In genomic region chr9:95858027-95858570, GRCm38 (mm10) we compare ENCODE assay signal across 8 mouse cellular contexts. TPM values are rescaled to one million over a fixed set of nuclear protein-coding genes. Genes with fewer than 3 reads are reported as not detected.
DNase-seq lines count a peak whose midpoint lies in the region; ATAC-seq lines count a peak whose summit lies in the region.

No protein-coding gene starts in this region.

- H3K9ac ChIP-seq in heart, embryonic 12.5 days = peak overlapping the region; percentile 91
- peak overlapping the region; percentile 75 for H3K9ac ChIP-seq in forebrain, embryonic 11.5 days (ENCODE audit: low read length)
- peak overlapping the region; percentile 77 for H3K9ac ChIP-seq in kidney, embryonic 16.5 days (replicated peaks; ENCODE audit: low read length)

- no peak for DNase-seq in heart, adult 9 months (ENCODE audit: low spot score in 2 of 2)
- DNase-seq in adrenal gland, postnatal 10 days = peak; percentile 48
- peak; percentile 74 for DNase-seq in forebrain, embryonic 11.5 days (ENCODE audit: low spot score)
- peak; percentile 66 for DNase-seq in testis, postnatal 10 days (ENCODE audit: low spot score)
- DNase-seq in cerebellum, adult 11-12 months = no peak

- H3K9me3 ChIP-seq in heart, embryonic 12.5 days (replicated peaks) = no peaks in the 10 kb centered on the region
- H3K9me3 ChIP-seq in forebrain, embryonic 11.5 days (ENCODE audit: control insufficient read depth, low read length) = no peaks in the 10 kb centered on the region
- H3K9me3 ChIP-seq in kidney, embryonic 16.5 days (ENCODE audit: low read length) = no peaks in the 10 kb centered on the region

- no peaks in the 10 kb centered on the region; the same call in 1 of the 2 replicates for H3K27me3 ChIP-seq in heart, embryonic 12.5 days (replicated peaks)
- H3K27me3 ChIP-seq in forebrain, embryonic 11.5 days (ENCODE audit: control insufficient read depth, insufficient read depth, low read length) = no peaks in the 10 kb centered on the region
- H3K27me3 ChIP-seq in kidney, embryonic 16.5 days (ENCODE audit: insufficient read depth, low read length) = no peaks in the 10 kb centered on the region

- WGBS in heart, embryonic 12.5 days = under 1% methylated on average over 31 of the region's 31 CpGs
- WGBS in forebrain, embryonic 11.5 days = under 1% methylated on average over 31 of the region's 31 CpGs
- under 1% methylated on average over 31 of the region's 31 CpGs for WGBS in kidney, embryonic 16.5 days

- peak overlapping the region; percentile 74 for H3K27ac ChIP-seq in heart, embryonic 12.5 days (ENCODE audit: poor library complexity, severe bottlenecking)
- peak overlapping the region; percentile 58; the same call in 1 of the 2 replicates for H3K27ac ChIP-seq in forebrain, embryonic 11.5 days (ENCODE audit: low read depth, low read length)
- H3K27ac ChIP-seq in kidney, embryonic 16.5 days (ENCODE audit: low read length) = peak overlapping the region; percentile 79

- H3K36me3 ChIP-seq in heart, embryonic 12.5 days = peaks cover 5% of the 10 kb centered on the region; the same call in 1 of the 2 replicates
- H3K36me3 ChIP-seq in forebrain, embryonic 11.5 days (ENCODE audit: control insufficient read depth, insufficient read depth, low read length) = no peaks in the 10 kb centered on the region
- 0 out of 2 replicates have a peak, but pooled peaks cover 5% of the 10 kb centered on the region for H3K36me3 ChIP-seq in kidney, embryonic 16.5 days (ENCODE audit: insufficient read depth, low read length)

- H3K4me3 ChIP-seq in heart, embryonic 12.5 days = peak overlapping the region; percentile 93
- H3K4me3 ChIP-seq in forebrain, embryonic 11.5 days (ENCODE audit: low read depth, low read length) = peak overlapping the region; percentile 85
- peak overlapping the region; percentile 93 for H3K4me3 ChIP-seq in kidney, embryonic 16.5 days (ENCODE audit: low read length)

- peak; percentile 15; the same call in 1 of the 2 replicates for ATAC-seq in heart, embryonic 12.5 days (ENCODE audit: insufficient number of reproducible peaks, low FRiP score)
- ATAC-seq in forebrain, embryonic 11.5 days (replicated peaks; ENCODE audit: low FRiP score) = peak; percentile 43
- ATAC-seq in kidney, embryonic 16.5 days (ENCODE audit: low FRiP score, low TSS enrichment) = peak; percentile 13; the same call in 1 of the 2 replicates
- peak; percentile 67 for ATAC-seq in megakaryocyte progenitor cell, adult 5-6 weeks (replicated peaks; ENCODE audit: poor library complexity)

- H3K4me2 ChIP-seq in heart, embryonic 12.5 days = peak overlapping the region; percentile 93
- peak overlapping the region; percentile 86 for H3K4me2 ChIP-seq in forebrain, embryonic 11.5 days (ENCODE audit: low read depth, low read length, severe bottlenecking)
- H3K4me2 ChIP-seq in kidney, embryonic 16.5 days (replicated peaks; ENCODE audit: low read depth, low read length) = peak overlapping the region; percentile 93

- no peaks in the 10 kb centered on the region for H3K4me1 ChIP-seq in heart, embryonic 12.5 days (replicated peaks)
- no peaks in the 10 kb centered on the region for H3K4me1 ChIP-seq in forebrain, embryonic 11.5 days (replicated peaks; ENCODE audit: control insufficient read depth, insufficient read depth, low read length)
- H3K4me1 ChIP-seq in kidney, embryonic 16.5 days (ENCODE audit: insufficient read depth, low read length) = 0 out of 2 replicates have a peak, but pooled peaks cover 3% of the 10 kb centered on the region

RNA-seq across cellular contexts. Expression of gene Atr, which starts 0.7 kb away (rescaled TPM):
- polyA plus RNA-seq in heart, embryonic 12.5 days (2016; fragmentation: Nextera tagmentation; extraction: Ambion mirVana) = 15.7 and 17.2 TPM in 2 replicates
- total RNA-seq in adrenal gland, postnatal 10 days (2021) = 10 to 100 TPM; 11.8 to 19.2 TPM
- 22.1 and 30.3 TPM in 2 replicates for polyA plus RNA-seq in forebrain, embryonic 11.5 days (2014; fragmentation: Nextera tagmentation; extraction: Ambion mirVana)
- 12.9 and 15.2 TPM in 2 replicates for polyA plus RNA-seq in kidney, embryonic 16.5 days (2015; fragmentation: Nextera tagmentation; extraction: Ambion mirVana)
- total RNA-seq in megakaryocyte progenitor cell, adult 5-6 weeks (2015) = 30.8 and 45.1 TPM in 2 replicates
- total RNA-seq in megakaryocyte progenitor cell, adult 5-6 weeks (2017) = 34.3 and 56.1 TPM in 2 replicates

RNA-seq across cellular contexts. Expression of gene Pls1, which starts 13.0 kb away (rescaled TPM):
- 1.1 and 2.3 TPM in 2 replicates for polyA plus RNA-seq in heart, embryonic 12.5 days (2016; fragmentation: Nextera tagmentation; extraction: Ambion mirVana)
- total RNA-seq in adrenal gland, postnatal 10 days (2021) = 1 to 10 TPM; 4.2 to 5.2 TPM
- polyA plus RNA-seq in forebrain, embryonic 11.5 days (2014; fragmentation: Nextera tagmentation; extraction: Ambion mirVana) = 5.1 and 5.6 TPM in 2 replicates
- polyA plus RNA-seq in kidney, embryonic 16.5 days (2015; fragmentation: Nextera tagmentation; extraction: Ambion mirVana) = 22.0 and 23.4 TPM in 2 replicates
- total RNA-seq in megakaryocyte progenitor cell, adult 5-6 weeks (2015) = 0.05 and 0.12 TPM in 2 replicates
- total RNA-seq in megakaryocyte progenitor cell, adult 5-6 weeks (2017) = not detected in 2 replicates

Comparison
In these comparisons a context has a peak if more than half of its experiments do, and no peak if none do; other contexts are left out.
1. ATAC-seq: peak in every context shown above with its lines; median percentile 67 in megakaryocyte progenitor cell, adult 5-6 weeks; 43 in forebrain, embryonic 11.5 days; 15 in heart, embryonic 12.5 days; 13 in kidney, embryonic 16.5 days.
2. DNase-seq: peak in adrenal gland, postnatal 10 days (single experiment), forebrain, embryonic 11.5 days (single experiment) and testis, postnatal 10 days (single experiment); none in heart, adult 9 months (0 of 2) and cerebellum, adult 11-12 months (single experiment).
3. Peak in every context shown above with its lines, with median percentiles within 50 percentile points of each other: H3K27ac ChIP-seq, H3K4me2 ChIP-seq, H3K4me3 ChIP-seq and H3K9ac ChIP-seq.